Mouse (Mus musculus) embryonic facial prominence, embryonic 14.5 days (tissue): Measurements from ENCODE around the gene Gm10518. TPM values are rescaled to one million over a fixed set of nuclear protein-coding genes. Genes with fewer than 3 reads are reported as not detected.
A peak's percentile ranks its signal among the peaks of the same experiment; 100 is the strongest.
"Not testable (repeated sequence)": the region's sequence is repeated elsewhere in the genome, so short reads cannot be mapped to it uniquely, and the experiment has no call there.

ENCODE experiments used
- ATAC-seq: fragments of 200-750 bp; cut with Nextera tagmentation; 2 replicates; pipeline ENCODE4 v1.8.0; 2017; ENCODE audit warnings: low read depth, moderate number of reproducible peaks, moderate TSS enrichment
- DNase-seq: peaks from one replicate; pipeline ENCODE4 v3.0.0-alpha.2; 2015; ENCODE audit warnings: low spot score
- H3K27ac ChIP-seq: fragments of 300-500 bp; sonication (generic); replicated peaks from 2 replicates; pipeline ENCODE4 v1.5.1; 2014; ENCODE audit warnings: low read depth, mild to moderate bottlenecking, low read length, moderate library complexity
- H3K27me3 ChIP-seq: fragments of 300-500 bp; sonication (generic); replicated peaks from 2 replicates; pipeline ENCODE4 v1.6.1; 2014; ENCODE audit warnings: low read length; ENCODE audit not compliant: control insufficient read depth, insufficient read depth
- H3K36me3 ChIP-seq: fragments of 300-500 bp; sonication (generic); 2 replicates; pipeline ENCODE4 v1.6.1; 2014; ENCODE audit warnings: low read length, mixed read lengths; ENCODE audit not compliant: control insufficient read depth, insufficient read depth
- H3K4me1 ChIP-seq: fragments of 300-500 bp; sonication (generic); 2 replicates; pipeline ENCODE4 v1.6.1; 2014; ENCODE audit warnings: antibody characterized with exemption, low read length; ENCODE audit not compliant: control insufficient read depth, insufficient read depth
- H3K4me2 ChIP-seq: fragments of 300-500 bp; sonication (generic); 2 replicates; pipeline ENCODE4 v1.6.1; 2014; ENCODE audit warnings: low read depth, mild to moderate bottlenecking, low read length, moderate library complexity, mixed read lengths
- H3K4me3 ChIP-seq: fragments of 300-500 bp; sonication (generic); 2 replicates; pipeline ENCODE4 v1.5.1; 2014; ENCODE audit warnings: low read depth, mild to moderate bottlenecking, low read length
- H3K9ac ChIP-seq: fragments of 300-500 bp; sonication (generic); 2 replicates; pipeline ENCODE4 v1.6.1; 2014; ENCODE audit warnings: low read depth, mild to moderate bottlenecking, low read length, moderate library complexity, mixed read lengths
- H3K9me3 ChIP-seq: fragments of 300-500 bp; sonication (generic); 2 replicates; pipeline ENCODE4 v1.6.1; 2016; ENCODE audit warnings: low read length; ENCODE audit not compliant: control insufficient read depth
- WGBS: fragments of 180-500 bp; shearing (Covaris S2); extraction: QIAGEN DNeasy Blood & Tissue Kit; methylation state at CpG from one replicate; pipeline ENCODE4 v1.1.7; 2014; 5-methylcytosine and 5-hydroxymethylcytosine counted together
- polyA plus RNA-seq: library from polyadenylated mRNA; unstranded; fragments of >200 nt; fragmentation: Nextera tagmentation; extraction: Ambion mirVana; gene quantifications from 2 replicates; pipeline ENCODE4 v1.2.1, GENCODE M21; 2014

Gene Gm10518
- polyA plus RNA-seq, 1 experiment from 2014 or later: not detected

- peak within 1 kb of the TSS; percentile 99 for H3K27ac ChIP-seq
- H3K9me3 ChIP-seq: no peaks in the 10 kb centered on the region
- H3K27me3 ChIP-seq: no peaks in the 10 kb centered on the region
- ATAC-seq (peak; percentile 99), DNase-seq (peak; percentile 100)
- 0% methylated on average over 38 of the region's 56 CpGs for WGBS
- peaks cover 11% of the 10 kb centered on the region; the same call in 1 of the 2 replicates for H3K4me1 ChIP-seq
- H3K36me3 ChIP-seq: peaks cover 8% of the 10 kb centered on the region
- peak within 1 kb of the TSS; percentile 54 for H3K4me2 ChIP-seq
- H3K9ac ChIP-seq: peak within 1 kb of the TSS; percentile 98
- H3K4me3 ChIP-seq: peak within 1 kb of the TSS; percentile 94
Observed at GRCm38 (mm10) chr1:179803513-179804139, 450 bp downstream of the Gm10518 start, which contains the start of gene Ahctf1. Gene Ahctf1 (minus strand): TSS chr1:179803680.

DNA sequence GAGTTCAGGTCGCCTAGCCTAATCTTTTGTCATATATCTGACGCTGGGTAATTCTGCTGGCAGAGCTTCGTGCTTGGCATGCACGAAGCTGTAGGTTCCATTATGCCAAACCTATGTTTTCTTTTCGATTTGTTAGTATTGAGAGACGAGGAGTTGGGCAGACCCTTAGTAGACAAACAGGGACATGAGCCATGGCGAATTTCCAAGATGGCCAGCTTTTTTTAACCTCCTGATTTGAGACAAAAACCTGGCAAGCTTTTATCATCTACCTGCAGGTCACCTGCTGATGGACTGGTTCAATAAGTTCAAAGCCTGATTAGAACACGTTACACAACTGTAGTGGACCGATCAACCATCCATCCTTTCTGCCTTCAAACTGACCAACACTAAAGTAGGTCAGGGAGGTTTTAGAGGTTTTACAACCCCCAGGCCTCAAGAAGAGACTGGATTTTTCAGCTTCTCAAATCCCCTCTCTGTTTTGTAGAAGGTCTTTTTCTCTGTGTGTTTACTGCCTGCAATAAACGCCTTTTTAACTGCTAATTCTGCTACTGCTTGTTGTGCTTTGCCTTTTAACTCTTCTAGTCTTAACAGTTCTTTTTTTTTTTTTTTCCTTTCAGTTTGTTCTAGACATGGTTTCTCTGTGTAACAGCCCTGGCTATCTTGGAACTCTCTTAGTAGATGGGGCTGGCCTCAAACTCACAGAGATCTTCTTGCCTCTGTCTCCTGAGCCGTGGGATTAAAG is 1.1 kb downstream of the Gm10518 start:
- H3K4me1 ChIP-seq: peaks cover 11% of the 10 kb centered on the region; the same call in 1 of the 2 replicates
- H3K4me2 ChIP-seq: peak overlapping the region; percentile 54
- H3K27me3 ChIP-seq: no peaks in the 10 kb centered on the region
- no peaks in the 10 kb centered on the region for H3K9me3 ChIP-seq
- H3K9ac ChIP-seq: peak overlapping the region; percentile 59
- H3K27ac ChIP-seq: peak overlapping the region; percentile 99
- 38% methylated on average over 11 of the region's 11 CpGs for WGBS
- ATAC-seq (no peak), DNase-seq (no peak)
- H3K36me3 ChIP-seq: peaks cover 2% of the 10 kb centered on the region; the same call in 1 of the 2 replicates
- H3K4me3 ChIP-seq: peak overlapping the region; percentile 94

DNA sequence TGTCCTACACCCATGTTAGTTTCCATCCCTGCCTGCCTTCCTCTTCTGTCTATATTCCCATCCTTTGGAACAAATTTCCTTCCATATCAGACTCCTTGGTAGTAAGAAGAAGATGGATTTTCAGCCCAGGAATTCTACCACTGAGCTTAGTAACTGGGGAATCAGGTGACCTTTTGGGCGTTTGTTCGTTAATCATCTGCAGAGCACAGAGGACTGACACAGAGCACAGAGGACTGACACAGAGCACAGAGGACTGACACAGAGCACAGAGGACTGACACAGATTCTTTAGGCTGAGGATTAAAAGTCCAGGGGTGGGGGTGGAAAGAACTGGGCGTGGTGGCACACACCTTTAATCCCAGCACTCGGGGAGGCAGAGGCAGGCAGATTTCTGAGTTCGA is 2.6 kb downstream of the Gm10518 start:
- no peak overlapping the region for H3K4me2 ChIP-seq
- no peak for DNase-seq
- WGBS: 71% methylated on average over 5 of the region's 5 CpGs

GRCm38 (mm10) chr1:179807468-179807867 is 4.3 kb downstream of the Gm10518 start:
- no peaks in the 10 kb centered on the region for H3K36me3 ChIP-seq
- no peak overlapping the region for H3K9ac ChIP-seq
- no peak overlapping the region for H3K27ac ChIP-seq
- H3K9me3 ChIP-seq: no peaks in the 10 kb centered on the region
- ATAC-seq: no peak
- DNase-seq: no peak
- H3K27me3 ChIP-seq: no peaks in the 10 kb centered on the region
- no peak overlapping the region for H3K4me3 ChIP-seq
- 75% methylated on average over 4 of the region's 4 CpGs for WGBS
- no peak overlapping the region for H3K4me2 ChIP-seq
- no peaks in the 10 kb centered on the region for H3K4me1 ChIP-seq

More for the DNA sequence above, 2.6 kb downstream of the Gm10518 start:
- Histone ChIP-seq H3K9ac (no peak overlapping the region), H3K27ac (no peak overlapping the region), H3K9me3 (no peaks in the 10 kb centered on the region), H3K4me3 (no peak overlapping the region), H3K27me3 (no peaks in the 10 kb centered on the region), H3K4me1 (peaks cover 11% of the 10 kb centered on the region; the same call in 1 of the 2 replicates), H3K36me3 (no peaks in the 10 kb centered on the region)
- ATAC-seq: no peak

GRCm38 (mm10) chr1:179808300-179808699 is 5.1 kb downstream of the Gm10518 start:
- WGBS: 80% methylated on average over 3 of the region's 3 CpGs
- no peaks in the 10 kb centered on the region for H3K27me3 ChIP-seq
- H3K9me3 ChIP-seq: no peaks in the 10 kb centered on the region
- no peak overlapping the region for H3K4me3 ChIP-seq
- no peak overlapping the region for H3K4me2 ChIP-seq
- no peaks in the 10 kb centered on the region for H3K36me3 ChIP-seq
- no peak overlapping the region for H3K9ac ChIP-seq
- no peaks in the 10 kb centered on the region for H3K4me1 ChIP-seq
- ATAC-seq (no peak), DNase-seq (no peak)
- no peak overlapping the region for H3K27ac ChIP-seq

DNA sequence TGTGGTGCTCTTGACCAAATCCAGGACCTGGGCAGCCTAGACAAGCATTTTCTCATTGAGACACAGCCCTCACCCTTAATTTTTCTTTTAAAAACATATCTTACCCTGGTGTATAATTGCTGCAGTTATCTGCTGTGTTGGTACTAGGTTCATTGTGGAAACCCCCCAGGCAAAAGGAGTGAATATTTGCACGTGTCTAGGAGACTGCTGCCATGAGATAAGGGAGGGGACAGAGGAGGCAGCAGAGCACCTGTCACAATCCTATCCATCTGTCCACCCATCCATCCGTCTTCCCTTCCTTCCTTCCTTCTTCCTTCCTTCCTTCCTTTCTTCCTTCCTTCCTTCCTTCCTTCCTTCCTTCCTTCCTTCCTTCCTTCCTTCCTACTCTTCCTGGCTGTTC is 10.2 kb downstream of the Gm10518 start:
- WGBS: 46% methylated on average over 2 of the region's 2 CpGs
- ATAC-seq (no peak), DNase-seq (no peak)
- Histone ChIP-seq H3K4me2 (no peak overlapping the region), H3K9me3 (peaks cover 7% of the 10 kb centered on the region; the same call in 1 of the 2 replicates), H3K4me1 (no peaks in the 10 kb centered on the region), H3K4me3 (no peak overlapping the region), H3K27ac (no peak overlapping the region), H3K9ac (no peak overlapping the region), H3K36me3 (no peaks in the 10 kb centered on the region), H3K27me3 (no peaks in the 10 kb centered on the region)

DNA sequence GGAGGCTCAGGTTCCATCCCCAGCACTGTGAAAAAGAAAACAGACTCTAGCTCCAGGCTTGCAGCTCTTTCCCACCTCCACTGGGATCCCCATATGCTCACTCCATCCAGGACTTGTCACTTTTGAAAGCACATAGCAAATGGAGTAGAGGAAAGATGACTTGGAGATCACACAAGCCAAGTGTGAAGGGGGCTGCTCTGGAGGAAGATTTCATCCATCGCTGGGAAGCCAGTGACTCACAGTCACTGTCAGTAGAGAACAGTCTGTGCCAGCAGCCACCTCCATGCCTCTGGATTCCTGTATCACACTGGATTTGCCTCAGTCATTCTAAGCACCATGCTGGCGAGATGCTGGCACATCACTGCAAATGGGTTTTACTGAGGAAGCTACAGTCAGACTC is 11.4 kb downstream of the Gm10518 start:
- Histone ChIP-seq H3K4me1 (no peaks in the 10 kb centered on the region), H3K4me2 (no peak overlapping the region), H3K4me3 (no peak overlapping the region), H3K9me3 (peaks cover 7% of the 10 kb centered on the region; the same call in 1 of the 2 replicates), H3K36me3 (no peaks in the 10 kb centered on the region), H3K27me3 (no peaks in the 10 kb centered on the region), H3K27ac (no peak overlapping the region), H3K9ac (no peak overlapping the region)
- 93% methylated on average over 2 of the region's 2 CpGs for WGBS
- ATAC-seq (no peak), DNase-seq (no peak)

DNA sequence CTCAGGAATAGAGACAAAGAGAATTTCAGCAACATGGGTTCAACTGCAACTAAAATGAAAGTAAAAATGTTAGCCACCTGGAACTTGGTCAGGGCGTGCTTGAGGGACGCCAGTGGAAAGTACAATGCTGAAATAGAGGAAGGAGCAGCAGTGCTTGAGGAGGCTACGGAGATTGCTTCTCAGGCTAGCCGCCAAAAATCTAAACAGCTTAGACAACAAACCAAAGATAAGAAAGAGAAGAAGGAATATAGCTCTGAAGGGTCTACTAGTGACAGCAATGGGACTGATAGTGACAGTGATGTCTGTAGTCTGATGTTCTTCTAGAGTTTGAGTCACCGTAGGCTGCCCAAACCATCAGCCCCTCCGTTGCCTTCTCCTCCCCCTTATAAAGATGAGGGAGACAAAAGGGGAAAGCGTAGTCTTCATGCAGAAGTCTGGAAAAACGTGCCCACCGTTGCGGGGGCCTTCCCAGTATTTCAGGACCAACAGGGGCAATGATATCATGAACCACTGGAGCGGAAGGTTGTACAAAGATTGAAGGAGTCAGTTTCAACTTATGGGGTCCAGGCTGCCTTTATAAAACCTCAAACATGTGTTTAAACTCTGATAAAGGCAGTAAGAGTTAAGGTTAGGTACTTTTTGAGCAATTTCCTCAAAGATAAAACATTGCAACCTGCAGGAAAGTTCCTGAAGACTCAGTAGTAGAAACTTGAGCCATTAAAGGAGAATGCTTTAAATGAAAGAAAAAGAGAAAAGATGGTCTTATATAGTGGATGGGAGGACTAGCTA is 15.5 kb downstream of the Gm10518 start:
- H3K27me3 ChIP-seq, DNase-seq, H3K36me3 ChIP-seq, ATAC-seq, H3K4me2 ChIP-seq, H3K9ac ChIP-seq, H3K4me1 ChIP-seq, H3K27ac ChIP-seq, H3K4me3 ChIP-seq, H3K9me3 ChIP-seq: not testable (repeated sequence)
- 90% methylated on average over 11 of the region's 11 CpGs for WGBS
